Mouse (Mus musculus) cortical plate, adult 2 months (tissue): Measurements from ENCODE around the gene Slc39a1.

ENCODE experiments used
- CTCF ChIP-seq: fragments of 200-500 bp; IDR thresholded peaks from 2 replicates; pipeline ENCODE4 v1.5.1; 2011; ENCODE audit warnings: mild to moderate bottlenecking, control low read depth, low read length; ENCODE audit not compliant: insufficient read depth; ENCODE audit errors: extremely low read depth
- POLR2A ChIP-seq: fragments of 200-500 bp; IDR thresholded peaks from 2 replicates; pipeline ENCODE4 v1.6.1; 2011; ENCODE audit warnings: mild to moderate bottlenecking, low read length, control low read depth; ENCODE audit not compliant: insufficient read depth; ENCODE audit errors: extremely low read depth

- TF ChIP-seq POLR2A, result no peak
- TF ChIP-seq CTCF, result no peak
These were observed 6.2 kb upstream of the Slc39a1 start for GRCm38 (mm10) chr3:90241669-90242358.
